11 mouse cellular contexts compared by ENCODE assay signal in the genomic region with DNA sequence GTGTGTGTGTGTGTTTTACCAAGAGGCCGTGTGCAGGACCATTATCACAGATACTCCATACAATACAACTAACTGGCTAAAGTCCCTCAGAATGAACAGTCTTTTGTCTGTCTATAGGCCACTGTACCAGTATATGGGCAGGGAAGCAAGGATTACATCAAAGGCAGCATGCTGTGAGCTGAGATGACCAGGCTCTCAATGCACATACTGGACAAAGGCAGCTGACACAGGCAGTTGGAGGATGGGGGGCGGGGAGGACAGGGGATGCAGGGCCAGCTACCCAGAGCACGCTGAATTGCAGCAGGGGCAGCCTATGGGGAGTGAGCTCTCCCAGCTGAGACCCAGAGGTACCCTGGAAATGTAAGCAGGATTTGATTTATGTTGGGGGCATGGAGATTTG. TPM values are rescaled to one million over a fixed set of nuclear protein-coding genes. Genes with fewer than 3 reads are reported as not detected.
DNase-seq lines count a peak whose midpoint lies in the region; ATAC-seq and TF ChIP-seq lines count a peak whose summit lies in the region.
"Had no signal": no experiment of that assay in that cellular context is flagged by ENCODE, and none has a peak within 500 bp of the region (broad histone marks: within the 10 kb centered on the region; RNA-seq: fewer than 3 reads in every experiment).

No protein-coding gene starts in this region.

- DNase-seq in kidney, postnatal 14 days, result peak; percentile 30
- DNase-seq in kidney, adult 2 months, result no peak
- no peak for DNase-seq in embryonic facial prominence, embryonic 11.5 days (ENCODE audit: low spot score)
- no peak for DNase-seq in heart, embryonic 10.5 days (ENCODE audit: low spot score)
- no peak for DNase-seq in thymus, postnatal 36 days
- DNase-seq: cerebellum, postnatal 25 days; gastrocnemius, postnatal 10 days; lung, embryonic 14.5 days had no signal

- peak; percentile 55; the same call in 1 of the 2 replicates for ATAC-seq in embryonic facial prominence, embryonic 11.5 days (replicated peaks; ENCODE audit: insufficient number of reproducible peaks, low FRiP score, low TSS enrichment, low read depth)
- peak; percentile 45; the same call in 1 of the 2 replicates for ATAC-seq in limb, embryonic 12.5 days (ENCODE audit: insufficient number of reproducible peaks, insufficient read depth, low FRiP score, low TSS enrichment, low read depth)
- no peak for ATAC-seq in neural tube, embryonic 15.5 days (ENCODE audit: low FRiP score)

- H3K4me1 ChIP-seq in kidney, adult 2 months (ENCODE audit: control insufficient read depth, insufficient read depth, low read length), result peaks cover 3% of the 10 kb centered on the region; the same call in 1 of the 2 replicates
- H3K4me1 ChIP-seq in embryonic facial prominence, embryonic 11.5 days (ENCODE audit: control insufficient read depth, insufficient read depth, low read length), result no peaks in the 10 kb centered on the region
- peaks cover 29% of the 10 kb centered on the region for H3K4me1 ChIP-seq in limb, embryonic 12.5 days (replicated peaks)
- H3K4me1 ChIP-seq in neural tube, embryonic 15.5 days, result peaks cover 21% of the 10 kb centered on the region
- peaks cover 15% of the 10 kb centered on the region; the same call in 1 of the 2 replicates for H3K4me1 ChIP-seq in heart, embryonic 10.5 days
- H3K4me1 ChIP-seq: heart, embryonic 13.5 days had no signal

- no peak overlapping the region for H3K27ac ChIP-seq in kidney, adult 2 months (ENCODE audit: insufficient read depth, low read depth, low read length)
- H3K27ac ChIP-seq in embryonic facial prominence, embryonic 11.5 days (replicated peaks; ENCODE audit: low read depth, low read length), result no peak overlapping the region
- H3K27ac ChIP-seq in limb, embryonic 12.5 days, result no peak overlapping the region
- H3K27ac ChIP-seq in neural tube, embryonic 15.5 days (replicated peaks), result peak overlapping the region; percentile 63; the same call in 1 of the 2 replicates
- H3K27ac ChIP-seq in heart, embryonic 10.5 days, result no peak overlapping the region
- H3K27ac ChIP-seq: heart, embryonic 13.5 days had no signal

- no peaks in the 10 kb centered on the region for H3K36me3 ChIP-seq in kidney, adult 2 months (ENCODE audit: control insufficient read depth, insufficient read depth, low read length)
- H3K36me3 ChIP-seq in embryonic facial prominence, embryonic 11.5 days (replicated peaks; ENCODE audit: control insufficient read depth, insufficient read depth, low read depth, low read length), result no peaks in the 10 kb centered on the region
- H3K36me3 ChIP-seq in limb, embryonic 12.5 days, result no peaks in the 10 kb centered on the region
- H3K36me3 ChIP-seq in neural tube, embryonic 15.5 days, result no peaks in the 10 kb centered on the region
- no peaks in the 10 kb centered on the region for H3K36me3 ChIP-seq in heart, embryonic 10.5 days
- H3K36me3 ChIP-seq: heart, embryonic 13.5 days had no signal

- no peaks in the 10 kb centered on the region for H3K27me3 ChIP-seq in kidney, adult 2 months (replicated peaks; ENCODE audit: control insufficient read depth, insufficient read depth, low read length)
- no peaks in the 10 kb centered on the region for H3K27me3 ChIP-seq in embryonic facial prominence, embryonic 11.5 days (ENCODE audit: control insufficient read depth, insufficient read depth, low read length)
- 0 out of 2 replicates have a peak, but pooled peaks cover 10% of the 10 kb centered on the region for H3K27me3 ChIP-seq in limb, embryonic 12.5 days
- no peaks in the 10 kb centered on the region for H3K27me3 ChIP-seq in neural tube, embryonic 15.5 days (replicated peaks)
- H3K27me3 ChIP-seq in heart, embryonic 10.5 days (ENCODE audit: insufficient read depth, poor library complexity, severe bottlenecking), result no peaks in the 10 kb centered on the region
- H3K27me3 ChIP-seq: heart, embryonic 13.5 days had no signal

- H3K4me2 ChIP-seq in embryonic facial prominence, embryonic 11.5 days (ENCODE audit: low read depth, low read length), result no peak overlapping the region
- H3K4me2 ChIP-seq in limb, embryonic 12.5 days, result peak overlapping the region; percentile 2; the same call in 1 of the 2 replicates
- no peak overlapping the region for H3K4me2 ChIP-seq in neural tube, embryonic 15.5 days
- H3K4me2 ChIP-seq: heart, embryonic 13.5 days; lung, embryonic 14.5 days had no signal

- TF ChIP-seq POLR2A in kidney, adult 2 months (IDR thresholded peaks at IDR 0.05; ENCODE audit: low read depth, low read length), result no peak

- TF ChIP-seq CTCF in kidney, adult 2 months (conservative IDR thresholded peaks at IDR 0.05; ENCODE audit: insufficient read depth, insufficient read length, low read depth, low read length), result no peak

- H3K9me3 ChIP-seq in embryonic facial prominence, embryonic 11.5 days (replicated peaks; ENCODE audit: control insufficient read depth, low read length), result no peaks in the 10 kb centered on the region
- H3K9me3 ChIP-seq in limb, embryonic 12.5 days, result no peaks in the 10 kb centered on the region
- no peaks in the 10 kb centered on the region for H3K9me3 ChIP-seq in neural tube, embryonic 15.5 days (replicated peaks)
- H3K9me3 ChIP-seq in heart, embryonic 10.5 days, result no peaks in the 10 kb centered on the region
- H3K9me3 ChIP-seq: heart, embryonic 13.5 days had no signal

- H3K9ac ChIP-seq in embryonic facial prominence, embryonic 11.5 days (replicated peaks; ENCODE audit: low read length), result no peak overlapping the region
- H3K9ac ChIP-seq in limb, embryonic 12.5 days (replicated peaks), result no peak overlapping the region
- no peak overlapping the region for H3K9ac ChIP-seq in neural tube, embryonic 15.5 days (replicated peaks)
- H3K9ac ChIP-seq: heart, embryonic 13.5 days; lung, embryonic 14.5 days had no signal

- H3K4me3 ChIP-seq in kidney, adult 2 months (ENCODE audit: insufficient read depth, low read depth, low read length), result no peak overlapping the region
- H3K4me3 ChIP-seq in embryonic facial prominence, embryonic 11.5 days (ENCODE audit: low read depth, low read length), result no peak overlapping the region
- no peak overlapping the region for H3K4me3 ChIP-seq in limb, embryonic 12.5 days (replicated peaks)
- no peak overlapping the region for H3K4me3 ChIP-seq in neural tube, embryonic 15.5 days (replicated peaks)
- no peak overlapping the region for H3K4me3 ChIP-seq in heart, embryonic 10.5 days
- H3K4me3 ChIP-seq: heart, embryonic 13.5 days had no signal

- 67% methylated on average over 3 of the region's 3 CpGs for WGBS in kidney, adult 2 months
- WGBS in embryonic facial prominence, embryonic 11.5 days, result 44% methylated on average over 3 of the region's 3 CpGs
- WGBS in limb, embryonic 12.5 days, result 12% methylated on average over 3 of the region's 3 CpGs
- WGBS in neural tube, embryonic 15.5 days, result 7% methylated on average over 3 of the region's 3 CpGs
- WGBS in heart, embryonic 10.5 days, result 62% methylated on average over 3 of the region's 3 CpGs

RNA-seq across cellular contexts. Expression of gene Sipa1l2, which starts 20.8 kb away (rescaled TPM):
- 8.1 and 8.3 TPM in 2 replicates for polyA plus RNA-seq in kidney, adult 2 months (2012; rRNA removed)
- polyA plus RNA-seq in embryonic facial prominence, embryonic 11.5 days (2014; fragmentation: Nextera tagmentation; extraction: Ambion mirVana), result 9.4 and 9.6 TPM in 2 replicates
- 18.6 and 20.2 TPM in 2 replicates for polyA plus RNA-seq in limb, embryonic 12.5 days (2016; fragmentation: Nextera tagmentation; extraction: Ambion mirVana)
- 16.3 and 16.8 TPM in 2 replicates for polyA plus RNA-seq in neural tube, embryonic 15.5 days (2015; fragmentation: Nextera tagmentation; extraction: Ambion mirVana)
- 24.9 and 32.6 TPM in 2 replicates for polyA plus RNA-seq in heart, embryonic 10.5 days (2016; fragmentation: Nextera tagmentation; extraction: Ambion mirVana)
